Mouse (Mus musculus) embryonic facial prominence, embryonic 12.5 days (tissue): ENCODE measurements around the gene Doc2a. TPM values are rescaled to one million over a fixed set of nuclear protein-coding genes. Genes with fewer than 3 reads are reported as not detected.

Experiments used
- ATAC-seq: fragments of 200-750 bp; cut with Nextera tagmentation; 2 replicates; pipeline ENCODE4 v1.8.0; 2017; ENCODE audit not compliant: insufficient number of reproducible peaks, insufficient read depth, low FRiP score, low TSS enrichment
- H3K27ac ChIP-seq: fragments of 300-500 bp; sonication (generic); 2 replicates; pipeline ENCODE4 v1.5.1; 2016; ENCODE audit warnings: mild to moderate bottlenecking
- H3K27me3 ChIP-seq: fragments of 300-500 bp; sonication (generic); 2 replicates; pipeline ENCODE4 v1.6.1; 2016; ENCODE audit warnings: mild to moderate bottlenecking, moderate library complexity
- H3K36me3 ChIP-seq: fragments of 300-500 bp; sonication (generic); 2 replicates; pipeline ENCODE4 v1.6.1; 2016; ENCODE audit warnings: mild to moderate bottlenecking
- H3K4me1 ChIP-seq: fragments of 300-500 bp; sonication (generic); 2 replicates; pipeline ENCODE4 v1.6.1; 2016
- H3K4me2 ChIP-seq: fragments of 300-500 bp; sonication (generic); replicated peaks from 2 replicates; pipeline ENCODE4 v1.6.1; 2016; ENCODE audit warnings: mild to moderate bottlenecking, moderate library complexity
- H3K4me3 ChIP-seq: fragments of 300-500 bp; sonication (generic); 2 replicates; pipeline ENCODE4 v1.5.1; 2016; ENCODE audit warnings: mild to moderate bottlenecking
- H3K9ac ChIP-seq: fragments of 300-500 bp; sonication (generic); 2 replicates; pipeline ENCODE4 v1.6.1; 2016; ENCODE audit warnings: mild to moderate bottlenecking, moderate library complexity
- H3K9me3 ChIP-seq: fragments of 300-500 bp; sonication (generic); 2 replicates; pipeline ENCODE4 v1.6.1; 2016; ENCODE audit warnings: mild to moderate bottlenecking, moderate library complexity
- WGBS: fragments of 180-500 bp; shearing (Covaris S2); methylation state at CpG from one replicate; pipeline ENCODE4 v1.1.7; 2016; 5-methylcytosine and 5-hydroxymethylcytosine counted together
- polyA plus RNA-seq: library from polyadenylated mRNA; unstranded; fragments of >200 nt; fragmentation: Nextera tagmentation; extraction: Ambion mirVana; gene quantifications from 2 replicates; pipeline ENCODE4 v1.2.1, GENCODE M21; 2016

Gene Doc2a
- 2.1 and 2.8 TPM in 2 replicates for polyA plus RNA-seq

DNA sequence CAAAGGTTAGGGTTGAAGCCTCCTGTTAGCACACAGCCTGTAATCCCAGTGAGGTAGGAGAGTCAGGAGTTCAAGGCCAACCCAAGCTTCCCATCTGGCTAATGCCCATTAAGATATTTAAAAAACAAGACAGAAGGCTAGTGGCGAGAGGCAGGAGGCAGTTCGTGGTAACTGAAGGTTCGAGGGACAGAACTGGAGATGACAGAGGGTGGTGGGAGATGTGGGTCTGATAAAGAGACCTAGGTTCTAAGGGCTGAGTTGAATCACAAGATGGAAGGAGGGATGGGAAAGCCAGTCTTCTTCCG lies at the start of gene Doc2a:
Gene Doc2a, plus strand, starts transcription at position 301 of the 305 bp plus-strand sequence.
- Histone ChIP-seq H3K27me3 (peaks cover 38% of the 10 kb centered on the region), H3K9ac (peak within 1 kb of the TSS; percentile 72), H3K4me1 (peaks cover 25% of the 10 kb centered on the region), H3K4me2 (peak within 1 kb of the TSS; percentile 100), H3K27ac (no peak within 1 kb of the TSS), H3K4me3 (peak within 1 kb of the TSS; percentile 58), H3K9me3 (no peaks in the 10 kb centered on the region), H3K36me3 (peaks cover 6% of the 10 kb centered on the region)
- WGBS = 19% methylated on average over 4 of the region's 4 CpGs
- ATAC-seq = no peak

DNA sequence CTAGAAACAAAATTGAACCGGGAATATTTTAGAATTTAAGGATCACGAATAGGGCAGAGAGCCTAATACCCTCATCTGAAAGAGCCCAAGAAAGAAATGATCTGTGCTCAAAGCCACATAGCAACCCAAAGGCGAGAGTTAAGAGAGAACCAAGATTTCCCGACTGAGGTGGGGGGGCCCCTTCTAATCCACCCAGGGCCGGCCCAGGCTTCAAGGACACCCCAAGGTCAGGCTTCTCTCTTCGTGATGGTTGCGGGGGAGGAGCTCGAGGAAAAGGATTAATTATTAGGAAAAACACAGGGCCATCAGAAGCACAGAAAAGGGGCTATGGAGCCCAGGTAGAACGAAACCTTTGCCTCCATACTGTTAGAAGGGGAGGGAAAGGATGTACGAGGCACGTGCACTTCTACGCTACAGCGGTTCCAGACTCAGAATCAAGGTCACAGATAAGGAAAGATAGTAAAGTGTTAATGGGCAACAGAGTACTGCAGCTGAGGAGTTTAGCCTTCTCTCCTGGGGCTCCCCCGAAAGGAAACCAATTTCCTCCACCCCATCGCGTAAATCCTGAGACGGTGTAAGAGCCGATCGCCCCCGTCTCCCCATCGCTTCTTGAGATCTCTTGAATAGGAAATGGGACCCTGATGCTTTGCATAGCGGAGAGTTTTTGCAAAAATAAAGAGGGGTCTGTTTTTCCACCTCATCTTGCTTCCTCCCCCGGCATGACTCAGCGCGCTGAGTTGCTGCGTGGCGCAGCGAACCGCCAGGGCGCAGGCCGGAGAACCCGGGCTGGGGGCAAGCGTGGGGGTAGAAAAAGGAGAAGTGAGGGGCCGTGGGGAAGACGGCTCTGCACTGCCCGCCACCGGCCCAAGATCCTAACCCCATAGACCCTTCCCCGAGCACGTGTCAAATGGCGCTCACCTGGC lies 48.8 kb upstream of the Doc2a start:
- H3K27me3 ChIP-seq = no peaks in the 10 kb centered on the region
- peak overlapping the region; percentile 84 for H3K4me2 ChIP-seq
- peaks cover 30% of the 10 kb centered on the region for H3K36me3 ChIP-seq
- H3K9ac ChIP-seq = peak overlapping the region; percentile 88
- under 1% methylated on average over 40 of the region's 40 CpGs for WGBS
- peak overlapping the region; percentile 85 for H3K4me3 ChIP-seq
- no peak for ATAC-seq
- H3K9me3 ChIP-seq = no peaks in the 10 kb centered on the region
- H3K4me1 ChIP-seq = peaks cover 30% of the 10 kb centered on the region
- peak overlapping the region; percentile 95 for H3K27ac ChIP-seq

DNA sequence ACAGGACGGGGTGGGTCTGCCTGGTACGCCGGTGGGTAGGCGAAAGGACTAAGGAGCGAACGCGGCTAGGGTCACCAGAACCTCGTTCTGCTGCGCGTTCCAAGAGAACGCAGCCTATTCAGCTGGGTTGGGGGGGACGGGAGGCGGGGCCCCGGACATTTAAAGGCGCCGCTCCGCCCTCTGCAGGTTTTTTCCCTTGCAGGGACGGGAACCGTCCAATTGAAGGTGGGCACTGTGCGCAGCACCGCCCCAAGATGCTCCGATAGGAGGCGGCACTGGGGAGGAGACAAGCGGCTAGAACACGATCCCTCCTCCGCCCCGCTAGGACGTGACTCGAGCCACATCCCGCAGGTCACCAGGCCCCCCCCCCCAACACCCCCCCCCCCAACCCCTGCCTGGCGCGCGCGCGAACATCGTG lies 48.2 kb upstream of the Doc2a start:
- peak; percentile 95 for ATAC-seq
- under 1% methylated on average over 29 of the region's 36 CpGs for WGBS
- peak overlapping the region; percentile 88 for H3K9ac ChIP-seq
- H3K9me3 ChIP-seq = no peaks in the 10 kb centered on the region
- peak overlapping the region; percentile 95 for H3K27ac ChIP-seq
- H3K27me3 ChIP-seq = no peaks in the 10 kb centered on the region
- H3K4me2 ChIP-seq = peak overlapping the region; percentile 84
- peaks cover 30% of the 10 kb centered on the region for H3K4me1 ChIP-seq
- H3K4me3 ChIP-seq = peak overlapping the region; percentile 85
- peaks cover 33% of the 10 kb centered on the region for H3K36me3 ChIP-seq

DNA sequence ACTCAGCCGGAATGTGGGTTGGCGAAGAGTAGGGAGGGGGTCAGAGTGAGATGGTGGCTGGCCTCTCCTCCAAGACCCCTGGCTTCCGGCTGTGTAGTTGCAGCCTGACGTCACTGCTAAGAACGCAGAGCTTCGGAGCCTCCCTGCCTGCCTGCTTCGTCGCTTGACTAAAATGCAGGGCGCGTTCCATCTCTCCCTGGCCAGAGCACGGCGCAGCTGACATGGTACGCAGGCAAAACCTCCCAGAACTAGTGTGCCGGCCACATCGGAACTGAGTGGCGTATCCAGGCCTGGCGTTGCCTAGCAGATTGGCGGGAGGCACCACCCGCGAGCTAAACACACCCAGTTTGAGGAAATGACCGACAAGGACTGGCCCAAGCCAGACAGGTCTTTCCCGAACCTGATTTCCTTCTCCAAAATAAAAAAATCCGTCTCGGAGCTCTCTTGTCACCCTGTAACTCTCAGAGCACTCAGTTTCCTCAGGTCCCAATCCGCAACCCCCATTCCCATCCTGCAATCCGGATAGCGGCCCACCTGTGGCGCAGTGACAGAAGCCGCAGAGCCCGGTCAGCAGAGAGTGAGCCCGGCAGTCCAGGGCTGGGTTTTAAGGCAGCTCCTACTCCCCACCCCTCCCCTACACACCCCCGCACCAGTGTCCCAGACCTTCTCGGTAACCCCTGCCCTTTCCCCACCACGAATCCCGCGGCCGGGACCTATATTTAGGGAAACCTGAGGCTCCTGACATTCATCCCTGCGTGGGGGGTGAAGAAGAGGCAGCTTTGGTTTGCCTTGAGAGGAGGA lies 47.5 kb upstream of the Doc2a start:
- peak overlapping the region; percentile 88 for H3K9ac ChIP-seq
- H3K27ac ChIP-seq = peak overlapping the region; percentile 95
- WGBS = under 1% methylated on average over 36 of the region's 38 CpGs
- H3K9me3 ChIP-seq = no peaks in the 10 kb centered on the region
- H3K4me1 ChIP-seq = peaks cover 30% of the 10 kb centered on the region
- peak overlapping the region; percentile 84 for H3K4me2 ChIP-seq
- no peaks in the 10 kb centered on the region for H3K27me3 ChIP-seq
- peaks cover 30% of the 10 kb centered on the region for H3K36me3 ChIP-seq
- ATAC-seq = peak; percentile 87
- H3K4me3 ChIP-seq = peak overlapping the region; percentile 85

DNA sequence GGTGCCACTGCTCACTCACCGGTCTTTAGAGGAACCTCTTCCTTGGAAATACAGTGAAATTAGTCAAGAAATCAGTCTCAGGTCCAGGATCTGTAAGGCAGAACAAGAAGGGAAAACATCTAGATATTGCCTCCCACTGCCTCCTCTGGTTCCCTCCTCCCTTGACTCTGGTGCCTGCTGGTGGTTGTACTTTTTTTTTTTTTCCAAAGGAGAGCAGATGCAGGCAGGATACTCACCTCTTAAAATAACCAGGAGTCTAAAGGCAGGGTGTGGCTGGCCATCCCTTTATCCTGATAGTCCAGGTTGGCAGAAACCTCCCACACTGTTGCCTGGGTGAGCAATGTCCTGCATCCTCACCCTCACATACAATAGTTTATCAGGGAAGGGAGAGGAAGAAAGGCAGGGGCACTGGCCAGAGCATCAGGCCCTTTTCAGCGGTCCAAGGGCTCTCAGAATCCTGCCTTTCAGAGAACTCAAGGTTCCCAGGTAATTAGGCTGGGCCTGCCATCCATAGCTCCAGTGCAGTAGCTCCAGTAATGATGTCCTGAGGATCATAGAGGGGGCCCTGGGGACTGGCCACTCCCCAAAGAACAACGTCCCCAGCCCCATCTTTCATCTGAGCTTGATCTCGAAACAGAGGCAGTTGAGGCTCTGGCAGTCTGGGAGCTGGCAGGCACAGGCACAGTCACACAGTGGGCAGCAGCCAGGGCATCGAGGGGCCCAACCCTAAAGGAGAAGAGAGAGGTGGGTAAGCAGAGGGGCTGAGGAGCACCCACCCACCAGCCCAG lies 46.8 kb upstream of the Doc2a start:
- H3K36me3 ChIP-seq = peaks cover 22% of the 10 kb centered on the region
- H3K27ac ChIP-seq = peak overlapping the region; percentile 95
- WGBS = 50% methylated on average over 5 of the region's 5 CpGs
- no peaks in the 10 kb centered on the region for H3K27me3 ChIP-seq
- no peak for ATAC-seq
- no peaks in the 10 kb centered on the region for H3K9me3 ChIP-seq
- H3K9ac ChIP-seq = peak overlapping the region; percentile 88
- H3K4me3 ChIP-seq = peak overlapping the region; percentile 85
- peak overlapping the region; percentile 84 for H3K4me2 ChIP-seq
- peaks cover 30% of the 10 kb centered on the region for H3K4me1 ChIP-seq

DNA sequence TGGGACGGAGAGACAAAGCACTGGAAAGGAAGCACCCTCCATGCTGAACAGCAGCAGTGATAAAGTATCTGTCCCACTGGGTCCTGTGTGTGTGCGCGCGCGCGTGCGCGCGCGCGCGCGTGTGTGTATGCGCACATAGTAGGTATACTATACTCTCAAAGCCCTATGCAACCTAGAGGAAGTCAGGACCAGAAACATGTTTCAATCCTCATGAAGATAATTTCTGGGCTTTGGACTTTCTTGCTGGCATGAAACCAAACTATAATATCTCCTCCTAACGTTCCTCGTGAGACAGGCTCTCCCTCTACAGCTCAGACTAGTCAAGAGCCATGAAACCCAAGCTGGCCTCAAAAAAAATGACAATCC lies 46.2 kb upstream of the Doc2a start:
- Histone ChIP-seq H3K9ac (0 out of 2 replicates have a peak overlapping the region, but pooled peaks have one; percentile 15), H3K4me2 (no peak overlapping the region), H3K36me3 (peaks cover 16% of the 10 kb centered on the region), H3K27me3 (no peaks in the 10 kb centered on the region), H3K4me3 (no peak overlapping the region), H3K27ac (no peak overlapping the region), H3K9me3 (no peaks in the 10 kb centered on the region), H3K4me1 (peaks cover 30% of the 10 kb centered on the region)
- no peak for ATAC-seq
- whole genome bisulfite sequencing = 96% methylated on average over 16 of the region's 16 CpGs

DNA sequence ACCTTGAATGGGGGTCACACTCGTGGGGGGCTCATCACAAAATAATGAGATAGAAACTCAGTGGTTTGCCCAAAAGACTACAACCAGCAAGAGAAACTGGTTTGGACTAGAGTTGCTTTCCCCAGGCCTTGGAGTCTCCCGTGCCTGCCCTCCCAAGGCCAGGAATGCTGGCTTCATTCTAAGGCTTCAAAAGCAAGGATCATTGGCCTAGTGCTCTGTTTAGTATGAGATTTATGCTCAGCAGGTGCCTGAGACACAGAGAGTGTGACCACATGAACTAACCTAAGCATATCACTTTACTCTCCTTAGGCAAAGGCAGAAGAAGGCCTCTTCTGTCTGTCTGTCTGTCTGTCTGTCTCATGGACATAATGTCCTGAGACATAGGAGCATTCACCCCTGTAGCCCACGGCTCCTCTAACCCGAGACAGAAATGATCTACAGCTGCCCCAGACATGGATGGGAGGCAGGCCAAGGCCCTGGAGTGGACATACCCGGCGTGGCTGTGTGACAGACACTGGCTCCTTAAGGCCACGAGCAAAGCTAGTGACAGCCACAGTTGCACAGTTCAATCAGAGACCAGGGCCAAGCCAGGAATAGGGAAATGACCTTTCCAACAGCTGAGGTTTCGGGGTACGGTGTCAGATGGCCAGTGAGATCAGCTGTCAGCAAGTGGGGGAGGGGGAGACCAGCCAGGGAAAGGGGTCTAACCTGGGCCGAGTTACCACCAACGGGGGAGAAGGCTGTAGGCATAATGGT lies 44.9 kb upstream of the Doc2a start:
- 85% methylated on average over 11 of the region's 11 CpGs for WGBS
- peaks cover 10% of the 10 kb centered on the region; the same call in 1 of the 2 replicates for H3K36me3 ChIP-seq
- no peak overlapping the region for H3K27ac ChIP-seq
- H3K4me2 ChIP-seq = no peak overlapping the region
- H3K27me3 ChIP-seq = no peaks in the 10 kb centered on the region
- peaks cover 23% of the 10 kb centered on the region for H3K4me1 ChIP-seq
- ATAC-seq = no peak
- H3K9ac ChIP-seq = no peak overlapping the region
- no peaks in the 10 kb centered on the region for H3K9me3 ChIP-seq
- no peak overlapping the region for H3K4me3 ChIP-seq

DNA sequence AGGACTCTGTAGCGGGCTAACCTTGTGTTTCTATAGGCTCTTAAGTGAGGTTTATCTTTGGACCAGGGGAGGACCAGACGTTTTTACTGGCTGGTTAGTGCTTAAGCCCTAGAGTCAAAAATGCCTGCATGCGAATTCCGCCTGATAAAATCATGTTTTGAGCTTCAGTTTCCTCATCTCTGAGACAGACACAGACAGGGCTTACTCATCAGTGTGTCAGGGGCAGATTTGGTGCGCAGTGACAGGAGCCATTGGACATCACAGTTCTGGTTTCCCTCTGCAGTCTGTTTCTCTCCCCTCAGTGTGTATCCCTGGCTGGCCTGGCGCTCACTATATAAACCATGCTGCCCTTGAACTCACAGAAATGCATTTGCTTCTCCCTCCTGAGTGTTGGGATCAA lies 44.0 kb upstream of the Doc2a start:
- no peak overlapping the region for H3K4me3 ChIP-seq
- H3K27me3 ChIP-seq = no peaks in the 10 kb centered on the region
- H3K9ac ChIP-seq = no peak overlapping the region
- WGBS = 90% methylated on average over 6 of the region's 6 CpGs
- peaks cover 23% of the 10 kb centered on the region for H3K4me1 ChIP-seq
- no peak overlapping the region for H3K4me2 ChIP-seq
- no peaks in the 10 kb centered on the region for H3K9me3 ChIP-seq
- no peak overlapping the region for H3K27ac ChIP-seq
- peaks cover 10% of the 10 kb centered on the region; the same call in 1 of the 2 replicates for H3K36me3 ChIP-seq
- no peak for ATAC-seq

DNA sequence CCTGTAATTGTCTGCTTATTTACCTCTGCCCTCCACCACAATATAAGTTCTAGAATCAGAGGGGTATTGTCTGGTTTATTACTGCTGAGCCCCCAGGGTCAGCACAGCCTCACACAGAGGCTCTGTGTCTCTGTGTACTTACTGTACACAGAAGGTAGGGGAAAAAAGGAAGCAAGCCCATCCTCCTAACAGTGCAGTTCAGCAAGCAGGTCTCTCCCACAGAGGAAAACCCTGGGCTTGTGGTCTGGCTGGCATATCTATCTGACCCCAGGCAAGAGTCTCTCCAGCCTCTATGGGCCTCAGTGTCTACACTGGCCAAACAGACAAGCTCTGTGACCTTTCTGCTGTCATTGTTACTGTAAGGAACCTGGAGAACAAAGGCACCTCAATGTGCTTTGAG lies 43.5 kb upstream of the Doc2a start:
- no peak overlapping the region for H3K27ac ChIP-seq
- no peak overlapping the region for H3K4me2 ChIP-seq
- no peaks in the 10 kb centered on the region for H3K9me3 ChIP-seq
- H3K4me1 ChIP-seq = peaks cover 26% of the 10 kb centered on the region
- H3K4me3 ChIP-seq = no peak overlapping the region
- H3K9ac ChIP-seq = no peak overlapping the region
- no peaks in the 10 kb centered on the region for H3K27me3 ChIP-seq
- ATAC-seq = no peak
- H3K36me3 ChIP-seq = peaks cover 10% of the 10 kb centered on the region; the same call in 1 of the 2 replicates

DNA sequence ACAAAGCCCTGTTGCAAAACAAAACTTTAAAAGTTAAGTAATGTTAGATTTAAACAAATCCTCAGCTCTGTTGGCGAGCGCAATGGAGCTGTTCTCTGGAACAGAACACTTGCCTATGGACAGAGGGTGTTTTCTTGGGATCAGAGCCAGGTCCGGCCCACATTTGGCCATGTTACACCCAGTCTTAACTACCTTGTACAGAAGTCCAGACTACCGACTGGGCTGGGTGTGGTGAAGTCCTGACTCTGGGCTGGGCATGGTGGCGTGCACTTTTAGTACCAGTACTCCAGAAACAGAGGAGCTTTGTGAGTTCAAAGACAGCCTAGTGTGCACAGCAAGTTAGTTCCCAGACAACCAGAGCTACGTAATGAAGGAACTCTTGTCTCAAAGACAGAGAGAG lies 40.3 kb upstream of the Doc2a start:
- Histone ChIP-seq H3K36me3 (peaks cover 10% of the 10 kb centered on the region; the same call in 1 of the 2 replicates), H3K9me3 (no peaks in the 10 kb centered on the region), H3K27ac (no peak overlapping the region)

More for the DNA sequence above, 40.3 kb upstream of the Doc2a start:
- no peak for ATAC-seq
- Histone ChIP-seq H3K4me2 (no peak overlapping the region), H3K9ac (no peak overlapping the region), H3K4me1 (peaks cover 21% of the 10 kb centered on the region), H3K27me3 (no peaks in the 10 kb centered on the region), H3K4me3 (no peak overlapping the region)
- WGBS = 78% methylated on average over 6 of the region's 6 CpGs
